Mouse (Mus musculus) frontal cortex, postnatal 25 days (tissue): ENCODE measurements around the gene Armc3.

ENCODE experiments used
- DNase-seq, 2 experiments: peaks; one replicate each; pipeline ENCODE4 v3.0.0; 2022; ENCODE audit warnings: low spot score in 2 of 2

Gene Armc3

DNA sequence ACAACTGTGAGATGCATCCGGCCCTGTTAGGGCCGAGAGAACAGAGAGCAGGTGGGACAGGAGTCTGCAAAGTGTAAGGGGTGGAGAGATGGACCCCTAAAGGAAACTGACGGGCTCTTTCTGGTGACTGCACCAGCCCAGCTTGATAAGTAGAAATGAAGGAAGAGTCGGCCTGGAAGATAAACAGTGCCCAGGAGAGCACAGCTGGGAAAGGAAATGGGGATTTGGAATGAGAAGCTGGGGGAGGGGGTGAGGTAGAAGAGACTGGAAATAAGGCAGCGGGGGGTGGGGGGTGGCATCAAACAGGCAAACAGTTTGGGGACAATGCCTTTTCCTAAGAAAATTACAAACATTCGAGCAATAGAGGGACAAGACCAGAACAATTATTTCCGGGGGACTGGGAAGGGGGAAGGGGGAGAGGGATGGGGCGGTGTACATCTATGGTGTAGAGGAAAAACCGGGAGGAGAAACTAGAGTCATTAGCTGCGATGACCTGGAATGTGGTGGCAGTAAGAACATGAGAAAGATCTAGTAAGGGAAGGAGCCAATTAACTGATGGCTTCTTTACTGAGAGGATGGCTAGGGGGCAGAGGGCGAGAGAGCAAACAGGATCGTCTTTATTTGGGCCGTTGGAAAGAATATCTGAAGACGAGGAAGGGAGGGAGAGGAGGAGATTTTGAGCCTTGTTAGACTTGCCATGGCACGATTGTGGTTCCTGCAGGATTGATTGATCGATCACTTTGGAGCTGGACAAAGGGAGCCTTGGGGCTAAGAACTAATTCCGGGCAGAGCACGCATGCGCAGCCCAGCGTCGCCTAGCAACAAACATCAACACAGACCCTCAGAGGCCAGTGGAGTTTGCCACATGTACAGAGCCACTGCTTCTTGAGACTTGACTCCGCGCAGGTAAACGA is at the start of gene Armc3:
Gene Armc3 (plus strand): TSS at position 851 of the 914 bp plus-strand sequence.
- peak; percentile 24 to 28 for DNase-seq

DNA sequence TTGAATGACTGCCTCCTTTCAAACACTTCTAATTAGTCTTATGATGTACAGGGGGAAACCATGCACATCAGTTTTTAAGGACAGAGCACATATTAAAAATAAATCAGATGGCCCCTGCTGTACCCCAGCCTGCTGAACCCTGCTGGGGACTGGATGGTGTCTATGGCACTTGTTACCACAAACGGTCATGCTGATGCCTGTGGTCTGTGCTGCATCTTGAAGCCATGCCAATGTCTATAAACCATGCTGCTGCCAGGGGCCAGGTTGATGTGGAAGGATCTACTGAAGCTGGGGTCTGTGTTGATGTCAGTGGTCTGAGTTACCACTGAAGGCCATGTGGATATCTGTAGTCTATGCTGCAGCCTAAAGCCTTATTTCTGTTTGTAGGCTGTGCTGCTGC is 46.4 kb upstream of the Armc3 start:
- DNase-seq = no peak

DNA sequence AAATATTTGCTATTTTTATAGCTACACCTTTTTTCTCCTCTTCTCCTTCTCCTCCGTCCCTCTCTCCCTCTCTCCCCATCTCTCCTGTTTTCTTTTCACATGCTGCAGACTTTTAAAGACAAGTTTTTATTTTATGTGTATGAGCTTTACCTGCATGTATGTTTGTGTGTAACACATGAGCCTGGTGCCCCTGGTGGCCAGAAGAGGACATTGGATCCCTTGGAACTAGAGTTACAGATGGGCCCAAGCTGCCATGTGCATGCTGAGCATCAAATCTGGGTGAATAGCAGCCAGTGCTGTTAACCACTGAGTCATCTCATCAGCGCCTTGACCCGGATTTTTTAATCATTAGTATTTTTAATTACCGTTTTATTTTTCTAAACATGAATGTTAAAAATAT is 42.9 kb upstream of the Armc3 start:
- no peak for DNase-seq

DNA sequence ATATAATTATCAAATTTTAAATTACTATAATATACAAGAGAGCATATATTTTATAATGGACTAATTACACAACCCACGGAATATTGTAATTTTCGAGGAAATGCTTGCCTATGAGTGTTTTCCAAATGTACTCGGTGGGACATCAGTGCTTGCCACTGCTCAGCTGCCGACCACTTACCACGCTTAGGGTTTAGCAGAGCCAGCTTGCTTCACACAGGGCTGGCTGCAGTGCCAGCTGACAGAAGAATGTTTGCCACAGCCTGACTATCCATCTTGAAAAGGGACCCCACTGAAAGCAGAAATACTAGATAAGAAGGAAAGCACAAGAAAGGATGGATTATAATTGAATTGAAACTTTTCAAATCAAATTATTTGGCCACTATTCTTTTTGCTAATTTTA is 39.6 kb upstream of the Armc3 start:
- DNase-seq = no peak

DNA sequence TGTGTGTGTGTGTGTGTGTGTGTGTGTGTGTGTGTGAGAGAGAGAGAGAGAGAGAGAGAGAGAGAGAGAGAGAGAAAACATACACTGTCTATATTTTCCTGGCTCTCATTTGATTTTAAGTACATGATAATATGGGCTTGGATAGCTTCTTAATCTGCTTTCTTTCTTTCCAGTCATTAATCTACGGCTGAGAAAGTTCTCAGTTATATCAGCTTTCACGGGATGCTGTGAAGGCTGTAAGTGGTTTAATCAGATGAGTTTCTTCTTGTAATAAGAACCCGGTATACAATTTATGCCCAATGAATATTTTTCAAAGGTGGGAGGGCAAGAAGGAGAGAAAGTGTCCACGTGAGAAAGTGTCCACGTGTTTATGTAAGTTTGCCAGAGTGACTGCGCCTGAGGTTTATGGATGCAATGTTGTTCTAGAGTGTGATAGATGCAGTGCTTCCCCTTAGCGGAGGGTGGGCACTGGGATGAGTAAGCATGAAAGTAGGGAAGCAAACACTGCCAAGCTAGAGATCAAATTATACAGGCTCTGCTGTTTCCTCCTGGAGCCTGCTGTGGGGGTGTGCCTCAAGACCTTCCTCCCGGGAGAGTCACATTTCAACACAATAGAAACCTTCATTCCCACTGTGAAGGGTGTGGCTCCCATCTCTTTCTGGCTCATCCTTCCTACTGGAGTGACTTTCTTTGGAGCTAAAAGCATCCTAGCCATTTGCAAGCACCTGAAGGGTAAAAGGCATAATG is 38.6 kb upstream of the Armc3 start:
- DNase-seq = no peak

DNA sequence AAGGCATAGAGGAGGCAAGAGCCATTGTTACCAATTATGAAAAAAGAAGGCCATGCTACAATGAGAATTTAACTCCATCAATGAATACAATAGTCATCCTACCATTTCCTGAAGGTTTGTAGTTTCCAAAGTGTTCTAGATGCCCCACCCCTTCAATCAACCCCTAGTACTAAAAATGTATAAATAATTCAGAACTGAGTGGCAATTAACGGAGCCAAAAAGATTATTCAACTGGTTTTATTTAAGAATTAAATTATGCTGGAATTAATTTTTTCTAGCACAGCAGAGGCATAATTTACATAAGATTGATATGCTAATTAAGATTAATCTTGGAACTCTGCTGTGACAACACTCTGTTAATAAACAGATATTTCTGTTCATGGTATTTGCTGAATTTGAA is 34.9 kb upstream of the Armc3 start:
- DNase-seq = no peak

DNA sequence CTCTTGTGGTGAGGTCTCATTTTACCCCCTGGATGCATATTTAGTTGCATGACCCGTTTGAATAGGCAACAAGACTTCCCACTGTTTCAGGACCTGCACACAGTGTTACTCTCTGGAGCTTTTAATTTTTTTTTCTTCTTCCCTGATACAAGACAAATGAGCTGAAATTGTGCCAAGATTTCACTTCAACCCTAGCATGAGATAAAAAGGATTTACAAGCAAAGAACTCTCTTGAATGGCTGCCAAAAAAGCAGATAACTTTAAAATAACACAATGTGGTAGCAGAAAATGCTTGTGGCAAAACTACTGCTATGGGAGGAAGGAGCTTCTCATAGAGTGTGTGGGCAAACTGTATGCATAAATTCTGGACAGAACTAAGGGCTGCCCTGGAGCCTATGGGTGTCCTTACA is 22.3 kb upstream of the Armc3 start:
- DNase-seq = no peak

DNA sequence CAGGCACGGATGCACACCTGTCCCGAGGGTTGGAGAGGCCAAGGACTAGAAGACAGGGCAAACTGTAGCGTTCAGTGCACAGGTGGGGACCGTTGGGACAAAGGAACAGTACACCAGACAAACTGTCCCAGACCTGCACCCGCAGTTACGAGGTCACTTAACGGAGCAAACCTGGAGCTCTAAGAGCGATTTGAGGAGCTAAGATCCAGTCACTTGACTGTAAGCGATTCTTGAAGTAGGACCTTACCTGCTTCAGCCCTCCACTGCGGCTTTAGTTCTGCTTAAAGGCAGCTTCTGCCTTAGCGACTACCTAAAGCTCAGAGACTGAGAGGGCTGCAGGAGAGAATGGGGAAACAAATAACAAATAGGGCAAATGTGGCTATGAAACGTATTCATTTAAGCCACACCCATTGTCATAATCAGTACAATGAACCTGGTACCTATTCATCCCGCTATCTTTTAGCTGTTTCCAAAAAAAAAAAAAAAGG is 308 bp downstream of the Armc3 start:
- no peak for DNase-seq

DNA sequence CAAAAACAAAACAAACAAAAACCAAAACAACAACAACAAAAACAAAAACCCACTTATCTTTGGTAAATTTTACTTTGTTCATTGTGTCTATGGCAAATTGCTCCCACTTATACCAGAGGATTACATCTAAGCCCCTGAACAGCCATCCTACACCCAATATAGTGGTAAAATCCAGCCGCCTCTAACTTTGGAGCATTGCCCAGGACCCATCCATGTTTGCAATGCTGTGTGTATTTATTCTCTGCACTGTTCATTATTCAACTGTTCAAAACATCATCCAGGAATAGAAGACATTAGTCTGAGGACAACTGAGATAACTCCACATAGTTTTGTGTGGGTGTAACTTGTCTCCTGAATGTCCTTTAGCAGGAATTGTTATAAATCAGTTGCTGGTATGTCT is 1.0 kb downstream of the Armc3 start:
- DNase-seq = no peak

DNA sequence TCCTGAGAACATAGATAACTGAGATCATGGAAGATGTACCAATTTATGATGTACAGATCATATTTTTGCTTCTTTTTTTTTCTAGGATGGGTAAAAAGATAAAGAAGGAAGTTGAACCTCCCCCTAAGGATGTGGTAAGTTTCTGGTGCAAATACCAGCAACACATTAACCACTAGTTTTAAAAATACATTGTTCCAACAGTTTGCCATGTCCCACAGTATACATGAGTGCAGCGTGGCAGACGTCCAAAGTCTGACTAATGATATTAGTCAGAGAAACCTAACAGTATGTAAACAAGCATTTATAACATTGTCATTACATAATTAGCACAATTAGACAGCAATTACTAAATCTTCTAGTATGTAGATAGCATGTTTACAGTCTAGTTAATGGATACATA is 2.6 kb downstream of the Armc3 start:
- no peak for DNase-seq

DNA sequence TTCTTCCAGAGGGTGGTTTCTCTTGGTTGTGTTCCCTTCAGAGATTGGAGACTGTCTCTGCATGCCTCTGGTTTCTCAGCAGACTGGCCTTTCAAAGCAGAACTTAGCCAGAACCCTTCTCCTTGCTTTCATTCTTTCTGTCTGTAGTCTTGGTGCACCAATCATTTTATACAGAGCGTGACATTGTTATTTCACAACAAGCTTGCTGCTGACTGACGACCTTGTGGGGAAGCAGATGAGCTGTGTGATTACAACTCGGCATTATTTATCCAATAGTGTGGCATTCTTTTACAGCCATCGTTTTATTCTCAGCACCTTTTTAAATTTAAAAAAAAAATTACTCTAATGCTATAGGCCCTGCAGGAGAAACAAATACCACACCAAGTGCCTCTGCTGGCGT is 35.2 kb downstream of the Armc3 start:
- DNase-seq = no peak

DNA sequence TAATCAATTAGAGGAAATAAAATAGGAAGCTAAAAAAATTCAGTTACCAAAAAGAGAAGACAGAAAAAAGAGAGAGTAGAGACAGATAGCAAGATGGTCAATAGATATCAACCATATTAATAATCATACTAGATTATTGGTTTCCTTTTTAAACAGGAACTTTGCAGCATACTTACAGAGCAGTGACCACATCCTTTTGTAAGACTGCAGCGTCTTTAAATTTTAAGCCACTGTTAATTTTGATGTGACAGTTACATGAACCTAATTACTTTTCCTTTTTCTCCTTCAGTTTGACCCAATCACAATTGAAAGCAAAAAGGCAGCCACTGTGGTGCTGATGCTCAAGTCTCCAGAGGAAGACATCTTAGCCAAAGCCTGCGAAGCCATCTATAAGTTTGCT is 36.1 kb downstream of the Armc3 start:
- DNase-seq = no peak

DNA sequence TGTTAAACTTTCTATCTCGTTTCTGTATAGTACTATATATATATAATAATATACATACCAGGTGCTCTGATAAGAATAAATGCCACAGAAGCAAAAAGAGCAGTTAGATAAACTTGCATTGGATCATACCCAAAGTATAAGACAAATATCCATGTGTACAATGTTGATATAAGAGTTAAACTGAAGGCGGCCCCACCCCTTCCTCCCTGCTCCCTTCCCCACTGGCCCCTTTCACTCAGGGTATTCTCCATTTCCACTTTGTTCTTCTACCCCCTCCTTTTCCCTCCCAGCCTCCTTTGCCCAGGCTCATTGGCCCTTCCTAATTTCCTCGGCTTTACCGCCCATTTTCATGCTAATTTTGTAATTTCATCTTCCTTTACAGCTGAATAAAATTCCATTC is 36.5 kb downstream of the Armc3 start:
- no peak for DNase-seq

DNA sequence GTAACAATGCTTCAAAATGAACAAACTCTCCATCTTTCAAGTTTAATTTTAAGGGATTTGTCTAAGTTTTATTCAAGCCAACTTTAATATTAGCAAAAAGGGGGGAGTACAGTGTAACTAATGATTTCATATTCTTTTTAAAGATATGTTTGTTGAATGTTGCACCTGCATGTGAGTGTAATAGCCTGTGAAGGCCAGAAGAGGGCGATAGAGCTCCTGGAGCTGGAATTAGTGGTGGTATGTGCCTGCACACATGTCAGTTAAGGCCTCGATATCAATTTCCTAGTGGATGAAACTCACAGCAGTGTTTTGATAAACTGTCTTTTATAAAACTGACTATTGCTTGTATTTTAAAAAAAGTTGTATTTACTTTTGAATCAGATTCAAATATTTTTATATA is 39.7 kb downstream of the Armc3 start:
- DNase-seq = no peak

DNA sequence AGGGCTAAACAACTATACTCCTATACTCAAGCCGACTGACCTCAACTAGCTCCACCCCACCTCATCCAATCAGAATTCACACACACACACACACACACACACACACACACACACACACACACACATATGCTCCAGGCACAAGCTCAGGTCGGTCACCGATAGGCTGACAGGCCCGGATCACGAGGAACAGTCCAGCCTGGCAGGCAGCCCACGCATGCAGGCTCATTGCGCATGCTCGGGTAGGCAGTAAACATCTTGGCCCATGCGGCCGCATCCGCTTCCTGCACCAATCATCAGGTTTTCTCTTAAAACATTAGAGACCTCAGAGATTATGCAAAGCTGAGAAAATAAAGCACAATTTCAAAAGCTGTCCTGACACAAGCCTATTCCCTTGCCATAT is 50.5 kb downstream of the Armc3 start:
- no peak for DNase-seq

DNA sequence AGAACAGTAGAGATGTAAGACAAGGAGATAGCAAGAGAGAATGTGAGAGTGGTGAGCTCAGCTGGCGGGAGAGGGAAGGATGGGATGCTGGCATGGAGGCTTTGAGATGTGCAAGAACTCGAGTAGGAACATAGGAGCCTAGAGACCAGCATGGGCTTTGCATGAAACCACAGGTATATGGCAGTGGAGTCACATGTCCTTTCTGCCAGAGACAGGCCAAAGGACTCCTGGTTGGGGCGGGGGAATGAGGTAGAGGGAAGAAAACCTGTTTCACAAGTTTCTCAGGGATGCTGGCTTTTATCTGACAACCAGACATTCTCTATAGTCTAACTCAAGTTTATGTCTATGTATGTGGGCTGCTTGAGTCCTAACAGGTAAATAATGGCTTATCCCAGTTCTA is 55.9 kb downstream of the Armc3 start:
- no peak for DNase-seq

DNA sequence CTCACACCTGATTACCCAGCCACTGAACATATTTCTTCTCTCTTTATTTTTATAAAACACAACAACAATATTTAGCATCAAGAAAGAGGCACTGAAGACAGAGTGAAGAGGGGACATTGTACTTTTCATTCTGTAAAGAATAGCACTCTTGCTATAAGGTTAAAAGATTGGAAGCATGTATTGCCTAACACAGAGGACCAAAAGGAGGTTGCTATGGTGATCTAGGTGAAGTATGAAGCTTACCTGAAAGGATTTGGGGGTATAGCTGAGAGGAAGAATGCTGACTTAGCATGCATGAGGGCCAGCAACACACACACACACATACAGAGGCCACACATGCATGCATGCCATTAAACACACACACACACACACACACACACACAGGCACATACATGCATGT is 58.2 kb downstream of the Armc3 start:
- DNase-seq = no peak

DNA sequence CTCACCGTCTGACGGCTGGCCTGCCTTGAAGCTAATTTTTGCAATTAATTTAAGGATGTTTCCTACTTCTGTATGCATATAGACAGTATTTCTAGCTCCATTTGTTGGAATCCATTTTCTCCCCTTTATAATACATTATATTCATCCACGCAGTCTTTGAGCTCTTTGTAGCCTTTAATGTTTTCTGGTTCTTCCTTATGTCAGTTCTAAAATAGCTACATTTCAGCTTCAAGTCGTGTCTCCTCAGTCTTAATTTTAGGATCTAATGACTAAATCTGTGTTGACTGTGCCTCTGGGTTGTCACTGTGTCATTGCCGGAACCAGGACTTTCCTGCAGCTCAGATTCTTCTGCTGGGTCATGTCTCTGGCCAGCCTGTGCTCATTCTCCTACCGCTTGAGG is 61.3 kb downstream of the Armc3 start:
- no peak for DNase-seq

DNA sequence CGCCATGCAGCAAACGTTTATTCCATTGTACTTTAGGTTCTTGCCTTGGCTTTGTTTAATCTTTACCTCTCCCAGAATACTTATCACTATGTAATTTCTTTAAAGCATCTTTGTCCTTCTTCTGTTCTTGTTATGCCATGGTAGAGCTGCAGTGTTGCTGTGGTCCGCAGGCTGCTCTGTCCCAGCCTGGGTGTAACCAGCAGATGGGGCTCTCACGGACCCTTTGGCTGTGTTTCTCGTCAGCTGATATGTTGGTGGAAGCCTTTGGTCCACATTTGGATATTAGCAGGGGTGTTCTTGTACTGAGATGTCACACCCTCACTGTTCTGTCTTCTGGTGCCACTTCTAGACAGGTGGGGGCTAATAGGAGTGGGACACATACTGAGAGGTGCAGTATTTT is 64.3 kb downstream of the Armc3 start:
- no peak for DNase-seq

DNA sequence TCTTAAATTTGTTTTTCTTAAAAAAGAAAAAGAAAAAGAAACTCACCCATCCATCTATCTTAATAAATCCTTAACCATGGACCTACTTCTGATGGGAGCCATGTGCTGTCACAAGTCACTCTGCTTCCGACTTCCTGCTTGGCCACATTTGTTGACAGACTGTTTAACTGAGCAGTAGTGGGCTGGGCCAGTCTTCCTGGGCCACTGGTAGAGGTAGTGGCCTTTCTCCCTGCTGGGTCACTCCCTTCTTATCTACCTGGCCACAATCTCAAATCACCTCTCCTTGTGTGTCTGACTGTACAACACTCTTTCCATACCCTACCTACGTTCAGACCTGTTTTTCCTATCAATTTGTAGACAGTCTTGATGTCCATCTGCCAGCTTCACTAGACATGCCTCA is 66.7 kb downstream of the Armc3 start:
- no peak for DNase-seq

DNA sequence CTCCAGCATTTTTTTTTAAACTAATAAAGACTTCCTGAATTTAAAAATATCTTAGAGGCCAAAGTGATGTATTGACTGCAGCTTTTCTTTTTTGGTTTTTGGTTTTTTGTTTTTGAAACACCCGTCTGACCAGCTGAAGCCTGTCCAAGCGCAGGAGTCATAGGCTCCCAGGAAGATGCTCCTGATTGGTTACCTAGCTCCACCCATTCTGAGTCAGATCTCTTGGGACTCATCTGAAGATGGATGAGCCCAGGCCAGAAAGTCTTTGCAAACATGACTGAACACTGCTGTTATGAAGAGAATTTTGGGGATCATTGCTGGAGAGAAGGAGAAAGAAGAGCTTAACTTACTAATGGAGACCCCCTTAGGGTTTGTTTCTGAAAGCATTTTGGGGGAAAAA is 68.3 kb downstream of the Armc3 start:
- DNase-seq = no peak

DNA sequence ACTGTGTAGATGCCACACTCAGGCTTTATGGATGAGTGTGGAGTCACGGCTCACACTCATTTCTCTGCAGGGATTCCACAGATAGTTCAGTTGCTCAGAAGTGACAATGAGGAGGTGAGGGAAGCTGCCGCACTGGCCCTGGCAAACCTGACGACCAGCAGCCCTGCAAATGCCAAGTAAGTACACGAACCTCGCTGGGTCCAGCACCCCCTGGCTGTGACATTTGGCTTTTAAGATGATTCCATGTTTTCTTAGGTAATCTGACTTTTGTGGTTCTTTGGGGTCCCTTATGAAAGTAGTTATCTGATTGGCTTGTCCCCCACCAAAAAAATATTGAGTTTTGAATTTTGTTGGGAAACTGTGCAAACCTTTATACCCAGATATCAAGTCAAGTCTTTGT is 70.9 kb downstream of the Armc3 start:
- no peak for DNase-seq

DNA sequence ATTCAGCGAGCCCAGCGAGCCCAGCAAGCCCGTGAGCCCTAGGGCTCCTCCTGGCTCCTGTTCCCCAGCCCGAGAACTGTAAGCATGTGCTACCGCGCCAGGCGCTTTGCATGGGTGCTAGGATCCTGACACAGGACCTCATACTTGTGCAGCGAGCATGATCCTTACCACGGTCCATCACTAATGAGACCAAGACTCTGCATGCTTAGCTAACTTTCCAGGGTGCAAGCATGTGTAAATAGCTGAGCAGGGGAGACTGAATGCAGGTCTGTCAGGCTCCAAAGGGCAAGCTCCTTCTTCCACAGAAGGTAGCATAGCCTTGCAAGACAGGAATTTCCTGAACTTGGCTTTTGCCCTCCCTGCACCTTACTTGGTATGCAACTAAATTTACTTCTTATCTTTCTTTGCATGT is 71.6 kb downstream of the Armc3 start:
- no peak for DNase-seq
